Mouse (Mus musculus) heart, postnatal 0 days (tissue): ENCODE data around the gene Lclat1.

Experiments
- CTCF ChIP-seq: IDR thresholded peaks from 2 replicates; pipeline ENCODE4 v1.5.1; 2016; ENCODE audit warnings: antibody characterized with exemption, control low read depth, low read depth
- EP300 ChIP-seq: IDR thresholded peaks from 2 replicates; pipeline ENCODE4 v1.6.1; 2016; ENCODE audit warnings: antibody characterized with exemption, low read depth

DNA sequence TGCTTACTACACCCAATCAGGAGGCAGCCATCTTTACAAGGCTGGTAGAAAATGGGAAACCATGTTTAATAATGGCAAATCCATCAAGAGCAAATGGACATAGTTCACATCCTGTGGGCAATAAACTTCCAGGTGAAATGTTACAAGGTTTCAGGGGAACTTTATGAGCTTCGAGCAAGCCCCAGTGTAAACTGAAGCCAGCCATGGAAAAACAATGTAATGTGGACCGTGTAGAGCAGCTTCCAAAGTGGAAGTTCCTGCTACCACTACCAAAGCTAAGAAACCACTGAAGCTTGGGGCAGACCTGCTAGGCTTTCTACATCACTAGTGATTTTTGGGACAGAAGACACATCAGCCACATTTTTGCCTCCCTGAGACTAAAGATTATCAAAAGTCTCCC lies 44.5 kb upstream of the Lclat1 start:
- TF ChIP-seq EP300: no peak
- TF ChIP-seq CTCF: no peak
